Mouse (Mus musculus): Measurements from ENCODE around the gene Dtx2.

DNA sequence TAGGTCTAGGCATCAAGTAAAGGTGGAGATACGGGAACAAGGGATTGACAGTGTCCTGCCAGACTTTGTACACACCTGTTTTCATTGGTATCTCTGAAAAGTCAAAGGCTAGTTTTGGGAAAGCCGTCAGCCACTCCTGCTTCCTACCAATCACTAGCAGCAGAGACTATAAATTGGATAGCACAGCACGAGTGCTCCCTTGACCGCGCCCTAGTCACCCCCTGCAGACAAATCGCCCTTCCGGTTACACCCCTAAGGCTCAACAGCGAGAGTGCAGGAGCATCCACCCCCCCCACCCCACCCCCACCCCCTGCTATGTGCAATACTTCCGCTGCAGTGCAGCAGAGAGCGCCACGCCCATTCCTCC is 32.5 kb upstream of the Dtx2 start:
- TF ChIP-seq CTCF (IDR thresholded peaks at IDR 0.05; ENCODE audit: control insufficient read depth, insufficient read depth, low read length) (no peak), POLR2A (IDR thresholded peaks at IDR 0.05; ENCODE audit: borderline replicate concordance, control insufficient read depth, low read depth, low read length) (0 out of 2 replicates have a peak, but pooled peaks have one; percentile 38)
